Mouse (Mus musculus) ovary, postnatal 36 days (tissue): ENCODE measurements around the gene BC051665.

Source experiments
- DNase-seq: peaks from one replicate; pipeline ENCODE4 v3.0.0; 2022; ENCODE audit warnings: low spot score, mixed read lengths

The BC051665 gene

GRCm38 (mm10) chr13:60786264-60786663 lies at the start of gene BC051665:
TSS of gene BC051665 (minus strand) at chr13:60786364.
- no peak for DNase-seq

GRCm38 (mm10) chr13:60826052-60826451 lies 39.9 kb upstream of the BC051665 start:
- DNase-seq: no peak

GRCm38 (mm10) chr13:60820486-60821175 lies 34.5 kb upstream of the BC051665 start:
- no peak for DNase-seq

GRCm38 (mm10) chr13:60819469-60819868 lies 33.3 kb upstream of the BC051665 start:
- DNase-seq: peak; percentile 36

- no peak for DNase-seq
These were observed 27.6 kb upstream of the BC051665 start for GRCm38 (mm10) chr13:60813722-60814121.

- no peak for DNase-seq
These were observed 26.6 kb upstream of the BC051665 start for GRCm38 (mm10) chr13:60812768-60813167.

GRCm38 (mm10) chr13:60809690-60810089 lies 23.5 kb upstream of the BC051665 start:
- no peak for DNase-seq

GRCm38 (mm10) chr13:60802749-60803148 lies 16.6 kb upstream of the BC051665 start, which contains the start of gene Ctsll3:
TSS of gene Ctsll3 (minus strand) at chr13:60802849.
- DNase-seq: no peak

- no peak for DNase-seq
These were observed 3.3 kb upstream of the BC051665 start for GRCm38 (mm10) chr13:60789466-60789865.

- DNase-seq: no peak
These were observed 2.9 kb downstream of the BC051665 start for GRCm38 (mm10) chr13:60783301-60783700.

- no peak for DNase-seq
These were observed 5.6 kb downstream of the BC051665 start for GRCm38 (mm10) chr13:60780534-60780933.

GRCm38 (mm10) chr13:60761161-60761560 lies 25.0 kb downstream of the BC051665 start:
- DNase-seq: no peak

GRCm38 (mm10) chr13:60760392-60760791 lies 25.8 kb downstream of the BC051665 start:
- no peak for DNase-seq

- DNase-seq: peak; percentile 46
These were observed 27.0 kb downstream of the BC051665 start for GRCm38 (mm10) chr13:60759136-60759535.

- DNase-seq: no peak
These were observed 28.9 kb downstream of the BC051665 start for GRCm38 (mm10) chr13:60757292-60757691.

- DNase-seq: no peak
These were observed 30.9 kb downstream of the BC051665 start for GRCm38 (mm10) chr13:60755251-60755650.

GRCm38 (mm10) chr13:60753216-60753615 lies 32.9 kb downstream of the BC051665 start:
- no peak for DNase-seq

GRCm38 (mm10) chr13:60750930-60751329 lies 35.2 kb downstream of the BC051665 start:
- DNase-seq: no peak

- no peak for DNase-seq
These were observed 37.6 kb downstream of the BC051665 start for GRCm38 (mm10) chr13:60748556-60748955.

GRCm38 (mm10) chr13:60747201-60747600 lies 39.0 kb downstream of the BC051665 start:
- no peak for DNase-seq

- DNase-seq: no peak
These were observed 39.9 kb downstream of the BC051665 start for GRCm38 (mm10) chr13:60746271-60746670.

GRCm38 (mm10) chr13:60745358-60745757 lies 40.8 kb downstream of the BC051665 start:
- DNase-seq: no peak

- DNase-seq: no peak
These were observed 41.4 kb downstream of the BC051665 start for GRCm38 (mm10) chr13:60744736-60745135.

GRCm38 (mm10) chr13:60744078-60744460 lies 42.1 kb downstream of the BC051665 start:
- peak; percentile 81 for DNase-seq
